Mouse (Mus musculus): ENCODE data around the gene Hist1h2ab. TPM values are rescaled to one million over a fixed set of nuclear protein-coding genes. Genes with fewer than 3 reads are reported as not detected.

Gene Hist1h2ab
- total RNA-seq, 2 experiments from 2014 or later, result 281 to 334 TPM

DNA sequence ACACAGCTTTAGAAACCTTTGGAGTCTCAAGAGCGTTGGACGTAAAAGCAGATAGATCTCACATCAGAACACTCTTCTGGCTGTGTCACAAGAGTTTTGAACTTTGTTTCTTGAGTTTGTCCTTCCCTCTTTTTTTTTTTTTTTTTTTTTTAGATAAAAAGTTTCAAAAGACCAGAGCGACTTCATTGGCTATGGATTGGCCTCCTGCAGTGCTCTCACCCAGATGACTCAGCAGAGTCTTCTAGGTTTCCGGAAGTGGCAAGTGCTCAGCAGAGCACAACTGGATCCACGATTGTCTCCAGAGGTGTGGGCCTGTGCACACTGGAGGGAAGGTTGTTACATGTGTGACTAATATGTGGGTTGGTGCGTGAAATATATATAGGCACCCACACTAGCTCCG is 27.4 kb downstream of the Hist1h2ab start:
- DNase-seq, result no peak

DNA sequence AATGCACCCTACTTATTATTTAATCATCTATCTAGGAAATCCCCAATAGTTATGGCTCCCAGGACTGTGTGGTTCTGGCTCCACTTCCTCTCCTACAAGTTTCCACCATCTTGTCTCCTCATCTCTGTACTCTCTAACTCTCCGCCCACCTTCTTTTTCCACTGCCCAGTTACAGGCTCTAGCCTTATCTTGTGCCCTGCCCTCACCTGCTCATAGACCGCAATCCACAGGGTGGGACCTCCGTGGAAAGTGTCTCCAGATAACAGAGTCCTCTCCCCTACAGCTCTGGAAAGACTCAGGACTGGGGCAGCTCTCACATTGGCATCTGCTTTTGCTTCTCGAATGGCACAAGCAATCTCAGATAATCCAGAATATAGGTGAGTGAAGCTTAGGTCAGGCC is 28.1 kb downstream of the Hist1h2ab start:
- DNase-seq, result no peak

DNA sequence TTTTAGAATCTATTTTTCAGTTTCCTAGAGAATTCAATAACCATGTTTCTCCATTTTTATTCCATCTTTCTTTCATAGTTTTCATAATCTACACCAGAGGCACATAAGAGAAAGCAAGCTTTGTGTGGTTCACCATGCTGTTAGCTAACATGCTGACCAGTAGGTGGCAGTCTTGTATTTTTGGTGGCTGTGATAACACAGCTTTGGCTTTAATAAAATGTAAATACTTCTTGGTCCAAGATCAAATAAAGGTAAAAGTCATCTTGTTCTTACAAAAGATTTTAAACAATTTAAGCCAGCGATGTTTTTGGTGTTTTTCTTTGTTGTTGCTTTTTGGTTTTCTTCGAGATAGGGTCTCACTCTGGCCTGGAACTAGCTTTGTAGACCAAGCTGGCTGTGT is 41.6 kb downstream of the Hist1h2ab start:
- peak; percentile 66 for DNase-seq

DNA sequence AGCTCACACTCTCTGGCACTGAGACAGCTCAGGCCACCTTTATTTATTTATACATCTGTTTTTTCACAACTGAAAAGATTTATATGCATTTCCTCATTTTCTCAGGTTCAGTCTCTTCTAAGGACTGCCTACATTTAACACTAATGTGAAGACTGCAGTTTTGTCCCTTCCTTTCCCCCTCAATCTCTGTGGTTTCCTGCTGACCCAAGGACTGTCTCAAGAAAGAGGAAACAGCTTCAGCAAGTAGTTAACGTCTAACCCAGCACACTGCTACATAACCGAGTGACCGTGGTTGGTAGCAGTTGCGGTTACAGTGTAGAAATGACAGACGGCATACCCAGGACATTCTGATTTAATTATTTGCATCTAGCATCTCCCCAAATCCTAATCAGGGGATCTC is 48.5 kb downstream of the Hist1h2ab start:
- no peak for DNase-seq

Small RNA genes lying within 50 kb of the gene (microRNA-seq; reads per million reads assigned to microRNA genes)
- not detected for gene Gm44314
- not detected for gene Gm44484

Other genes starting within 250 kb of the Hist1h2ab start
- gene Hist1h4h, start 220.1 kb upstream of the Hist1h2ab start, total RNA-seq (2021), result 1,000 to 10,000 TPM in 1 of 2 experiments, 100 to 1,000 TPM in 1; 930 to 1,063 TPM
- gene Hist1h2af, start 217.2 kb upstream of the Hist1h2ab start, total RNA-seq (2021), result 100 to 1,000 TPM; 261 to 325 TPM
- 10 to 100 TPM; 76.3 to 91.7 TPM for gene Hist1h3g, start 215.7 kb upstream of the Hist1h2ab start, total RNA-seq (2021)
- gene Hist1h2bh, start 207.7 kb upstream of the Hist1h2ab start, total RNA-seq (2021), result 10 to 100 TPM; 20.9 to 25.4 TPM
- 100 to 1,000 TPM in 1 of 2 experiments, 10 to 100 TPM in 1; 93.2 to 104 TPM for gene Hist1h3f, start 207.1 kb upstream of the Hist1h2ab start, total RNA-seq (2021)
- 100 to 1,000 TPM; 529 to 619 TPM for gene Hist1h4f, start 199.5 kb upstream of the Hist1h2ab start, total RNA-seq (2021)
- gene Hist1h1d, start 197.9 kb upstream of the Hist1h2ab start, total RNA-seq (2021), result 10 to 100 TPM; 27.8 to 32.6 TPM
- gene Hist1h3e, start 188.8 kb upstream of the Hist1h2ab start, total RNA-seq (2021), result 100 to 1,000 TPM; 246 to 271 TPM
- 10 to 100 TPM; 54.9 to 55.0 TPM for gene Hist1h2ae, start 179.9 kb upstream of the Hist1h2ab start, total RNA-seq (2021)
- gene Hist1h2bg, start 179.7 kb upstream of the Hist1h2ab start, total RNA-seq (2021), result 100 to 1,000 TPM; 395 to 462 TPM
- 100 to 1,000 TPM; 168 to 215 TPM for gene Hist1h2bf, start 176.9 kb upstream of the Hist1h2ab start, total RNA-seq (2021)
- 10 to 100 TPM; 47.4 to 49.2 TPM for gene Hist1h2ad, start 176.7 kb upstream of the Hist1h2ab start, total RNA-seq (2021)
- gene Hist1h3d, start 175.4 kb upstream of the Hist1h2ab start, total RNA-seq (2021), result 10 to 100 TPM; 38.0 to 43.5 TPM
- 100 to 1,000 TPM; 294 to 310 TPM for gene Hist1h4d, start 169.5 kb upstream of the Hist1h2ab start, total RNA-seq (2021)
- 10 to 100 TPM; 27.7 to 32.2 TPM for gene Hist1h2be, start 130.0 kb upstream of the Hist1h2ab start, total RNA-seq (2021)
- gene Hist1h1e, start 128.6 kb upstream of the Hist1h2ab start, total RNA-seq (2021), result 100 to 1,000 TPM; 180 to 217 TPM
- 1 to 10 TPM; 8.3 to 9.7 TPM for gene Hist1h2ac, start 67.2 kb upstream of the Hist1h2ab start, total RNA-seq (2021)
- 10 to 100 TPM; 76.4 to 77.6 TPM for gene Hist1h2bc, start 66.9 kb upstream of the Hist1h2ab start, total RNA-seq (2021)
- gene Hist1h1t, start 55.3 kb upstream of the Hist1h2ab start, total RNA-seq (2021), result under 1 TPM; 0.69 to 0.88 TPM
- 100 to 1,000 TPM; 175 to 199 TPM for gene Hist1h4c, start 52.7 kb upstream of the Hist1h2ab start, total RNA-seq (2021)
- 10 to 100 TPM; 23.3 to 31.0 TPM for gene Hfe, start 40.3 kb upstream of the Hist1h2ab start, total RNA-seq (2021)
- gene Hist1h1c, start 12.3 kb upstream of the Hist1h2ab start, total RNA-seq (2021), result 100 to 1,000 TPM; 366 to 432 TPM
- gene Hist1h3c, start 5.5 kb upstream of the Hist1h2ab start, total RNA-seq (2021), result 100 to 1,000 TPM; 127 to 144 TPM
- 100 to 1,000 TPM; 173 to 206 TPM for gene Hist1h2bb, start 4.4 kb upstream of the Hist1h2ab start, total RNA-seq (2021)
- gene Hist1h3b, start 1.1 kb downstream of the Hist1h2ab start, total RNA-seq (2021), result 100 to 1,000 TPM; 390 to 424 TPM
- gene Hist1h4b, start 5.9 kb downstream of the Hist1h2ab start, total RNA-seq (2021), result 100 to 1,000 TPM; 282 to 291 TPM
- 100 to 1,000 TPM; 238 to 251 TPM for gene Hist1h4a, start 10.1 kb downstream of the Hist1h2ab start, total RNA-seq (2021)
- gene Hist1h3a, start 11.3 kb downstream of the Hist1h2ab start, total RNA-seq (2021), result 100 to 1,000 TPM; 258 to 301 TPM
- 100 to 1,000 TPM; 231 to 274 TPM for gene Hist1h1a, start 12.5 kb downstream of the Hist1h2ab start, total RNA-seq (2021)
- not detected for gene Trim38, start 18.8 kb downstream of the Hist1h2ab start, total RNA-seq (2021)
- 10 to 100 TPM; 16.2 to 33.8 TPM for gene Slc17a2, start 55.9 kb downstream of the Hist1h2ab start, total RNA-seq (2021)
- gene Slc17a3, start 88.3 kb downstream of the Hist1h2ab start, total RNA-seq (2021), result 1 to 10 TPM; 3.5 to 5.0 TPM
- 1 to 10 TPM in 1 of 2 experiments, under 1 TPM in 1; 0.67 to 1.5 TPM for gene Slc17a1, start 116.6 kb downstream of the Hist1h2ab start, total RNA-seq (2021)
- gene Slc17a4, start 163.9 kb downstream of the Hist1h2ab start, total RNA-seq (2021), result 1 to 10 TPM; 3.3 to 5.6 TPM
- gene Hist1h2ba, start 183.0 kb downstream of the Hist1h2ab start, total RNA-seq (2021), result not detected
- not detected for gene Hist1h2aa, start 183.3 kb downstream of the Hist1h2ab start, total RNA-seq (2021)
- gene Scgn, start 240.1 kb downstream of the Hist1h2ab start, total RNA-seq (2021), result 1 to 10 TPM; 1.2 to 3.2 TPM

All from adrenal gland, postnatal 10 days (tissue).